Mouse (Mus musculus) hindbrain, embryonic 11.5 days (tissue): ENCODE measurements around the gene Vars. TPM values are rescaled to one million over a fixed set of nuclear protein-coding genes. Genes with fewer than 3 reads are reported as not detected.
A peak's percentile ranks its signal among the peaks of the same experiment; 100 is the strongest.
"Not testable (repeated sequence)": the region's sequence is repeated elsewhere in the genome, so short reads cannot be mapped to it uniquely, and the experiment has no call there.

ENCODE experiments used
- ATAC-seq: fragments of 200-750 bp; cut with Nextera tagmentation; 2 replicates; pipeline ENCODE4 v1.8.0; 2017; ENCODE audit warnings: mild to moderate bottlenecking, moderate TSS enrichment, moderate library complexity; ENCODE audit not compliant: low FRiP score
- DNase-seq: peaks from one replicate; pipeline ENCODE4 v3.0.0-alpha.2; 2015; ENCODE audit warnings: low spot score
- H3K27ac ChIP-seq: fragments of 300-500 bp; sonication (generic); 2 replicates; pipeline ENCODE4 v1.5.1; 2014; ENCODE audit warnings: mild to moderate bottlenecking, low read depth, low read length
- H3K27me3 ChIP-seq: fragments of 300-500 bp; sonication (generic); 2 replicates; pipeline ENCODE4 v1.6.1; 2014; ENCODE audit warnings: mild to moderate bottlenecking, low read length, moderate library complexity, mixed read lengths; ENCODE audit not compliant: control insufficient read depth, insufficient read depth
- H3K36me3 ChIP-seq: fragments of 300-500 bp; sonication (generic); 2 replicates; pipeline ENCODE4 v1.6.1; 2014; ENCODE audit warnings: mild to moderate bottlenecking, low read length, moderate library complexity, mixed read lengths; ENCODE audit not compliant: control insufficient read depth, insufficient read depth
- H3K4me1 ChIP-seq: fragments of 300-500 bp; sonication (generic); replicated peaks from 2 replicates; pipeline ENCODE4 v1.6.1; 2014; ENCODE audit warnings: low read length, mixed read lengths; ENCODE audit not compliant: control insufficient read depth, insufficient read depth
- H3K4me2 ChIP-seq: fragments of 300-500 bp; sonication (generic); replicated peaks from 2 replicates; pipeline ENCODE4 v1.6.1; 2014; ENCODE audit warnings: mild to moderate bottlenecking, low read depth, low read length
- H3K4me3 ChIP-seq: fragments of 300-500 bp; sonication (generic); 2 replicates; pipeline ENCODE4 v1.5.1; 2014; ENCODE audit warnings: low read depth, low read length
- H3K9ac ChIP-seq: fragments of 300-500 bp; sonication (generic); 2 replicates; pipeline ENCODE4 v1.6.1; 2014; ENCODE audit warnings: low read depth, low read length
- H3K9me3 ChIP-seq: fragments of 300-500 bp; sonication (generic); 2 replicates; pipeline ENCODE4 v1.6.1; 2016; ENCODE audit warnings: low read length; ENCODE audit not compliant: control insufficient read depth
- WGBS: fragments of 180-500 bp; shearing (Covaris S2); extraction: QIAGEN DNeasy Blood & Tissue Kit; methylation state at CpG from one replicate; pipeline ENCODE4 v1.1.7; 2014; 5-methylcytosine and 5-hydroxymethylcytosine counted together
- polyA plus RNA-seq: library from polyadenylated mRNA; unstranded; fragments of >200 nt; fragmentation: Nextera tagmentation; extraction: Ambion mirVana; gene quantifications from 2 replicates; pipeline ENCODE4 v1.2.1, GENCODE M21; 2014

Vars gene
- polyA plus RNA-seq, 1 experiment from 2014 or later: 71.7 TPM

DNA sequence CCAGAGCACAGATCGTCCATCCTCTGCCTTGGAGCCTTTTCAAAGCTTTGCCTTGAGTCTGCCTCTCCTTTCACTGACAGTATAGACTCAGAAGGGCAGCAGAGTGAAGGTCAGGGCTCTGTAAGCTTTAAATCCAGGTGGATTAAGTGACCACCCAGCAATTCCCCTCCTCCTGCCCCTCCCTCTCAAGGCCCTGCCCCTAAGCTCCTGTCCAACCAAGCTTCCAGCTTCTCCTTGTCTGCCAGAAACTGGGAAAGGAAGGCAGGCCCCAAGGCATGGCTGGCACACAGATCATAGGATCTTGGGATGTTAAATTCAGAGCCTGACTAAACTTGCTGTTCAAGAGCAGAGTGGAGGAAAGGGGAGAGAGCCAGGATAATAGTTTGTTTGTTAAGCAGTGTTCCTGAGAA is 36.1 kb upstream of the Vars start:
- Histone ChIP-seq H3K27ac (no peak overlapping the region), H3K9ac (no peak overlapping the region)

DNA sequence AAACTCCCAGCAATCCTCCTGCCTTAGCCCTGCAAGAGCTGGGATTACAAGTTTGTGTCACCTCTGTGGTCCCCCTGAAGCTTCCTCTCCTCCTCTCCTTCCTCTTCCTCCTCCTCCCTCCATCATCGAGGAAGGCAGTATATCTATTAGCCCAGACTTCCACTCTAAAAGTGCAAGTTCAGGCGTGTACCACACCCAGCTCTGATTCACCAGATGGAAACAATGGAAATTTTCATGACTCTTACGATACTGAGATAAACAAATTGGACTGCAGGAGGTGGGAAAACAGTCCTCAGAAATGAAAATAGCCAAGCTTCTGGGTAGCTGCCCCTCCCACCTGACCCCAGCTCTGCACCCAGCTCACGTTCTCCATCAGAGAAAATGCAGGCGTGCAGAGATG is 35.2 kb upstream of the Vars start:
- WGBS: 83% methylated on average over 5 of the region's 5 CpGs
- Histone ChIP-seq H3K9me3 (no peaks in the 10 kb centered on the region), H3K27me3 (peaks cover 18% of the 10 kb centered on the region)

More for the DNA sequence above, 36.1 kb upstream of the Vars start:
- DNase-seq: no peak
- H3K36me3 ChIP-seq: no peaks in the 10 kb centered on the region
- H3K4me1 ChIP-seq: 0 out of 2 replicates have a peak, but pooled peaks cover 2% of the 10 kb centered on the region
- ATAC-seq: no peak
- H3K4me2 ChIP-seq: no peak overlapping the region
- 13% methylated on average over 1 of the region's 1 CpGs for WGBS
- H3K4me3 ChIP-seq: no peak overlapping the region
- peaks cover 16% of the 10 kb centered on the region for H3K27me3 ChIP-seq
- no peaks in the 10 kb centered on the region for H3K9me3 ChIP-seq

GRCm38 (mm10) chr17:34969822-34970221 is 31.0 kb upstream of the Vars start, which contains the start of gene Gm20481:
Gene Gm20481, plus strand, starts transcription at chr17:34969912.
- not testable (repeated sequence) for DNase-seq, H3K9me3 ChIP-seq, H3K36me3 ChIP-seq, ATAC-seq, H3K27ac ChIP-seq, H3K4me1 ChIP-seq, H3K9ac ChIP-seq, H3K4me2 ChIP-seq, H3K4me3 ChIP-seq
- peaks cover 18% of the 10 kb centered on the region for H3K27me3 ChIP-seq
- WGBS: 60% methylated on average over 6 of the region's 11 CpGs

More for the DNA sequence above, 35.2 kb upstream of the Vars start:
- DNase-seq (no peak), ATAC-seq (no peak)
- Histone ChIP-seq H3K27ac (no peak overlapping the region), H3K4me3 (no peak overlapping the region), H3K36me3 (no peaks in the 10 kb centered on the region), H3K4me1 (no peaks in the 10 kb centered on the region), H3K9ac (no peak overlapping the region), H3K4me2 (no peak overlapping the region)

GRCm38 (mm10) chr17:34970850-34971249 is 29.9 kb upstream of the Vars start:
- not testable (repeated sequence) for H3K4me1 ChIP-seq, H3K9me3 ChIP-seq, H3K4me2 ChIP-seq, DNase-seq, H3K4me3 ChIP-seq, H3K9ac ChIP-seq, H3K27ac ChIP-seq, ATAC-seq, H3K36me3 ChIP-seq
- WGBS: 35% methylated on average over 23 of the region's 37 CpGs
- H3K27me3 ChIP-seq: peaks cover 18% of the 10 kb centered on the region

GRCm38 (mm10) chr17:34971694-34972068 is 29.1 kb upstream of the Vars start:
- DNase-seq, H3K36me3 ChIP-seq, H3K9me3 ChIP-seq, H3K9ac ChIP-seq, H3K4me1 ChIP-seq, H3K27ac ChIP-seq: not testable (repeated sequence)
- peak; percentile 56 for ATAC-seq
- H3K4me2 ChIP-seq: peak overlapping the region; percentile 54
- H3K27me3 ChIP-seq: peaks cover 18% of the 10 kb centered on the region
- 4% methylated on average over 11 of the region's 43 CpGs for WGBS
- H3K4me3 ChIP-seq: peak overlapping the region; percentile 19

GRCm38 (mm10) chr17:34972069-34972749 is 28.6 kb upstream of the Vars start, which contains the start of the genes Hspa1a and Hspa1l:
Gene Hspa1a, minus strand, starts transcription at chr17:34972156.
Gene Hspa1l, plus strand, starts transcription at chr17:34972703.
- not testable (repeated sequence) for H3K4me1 ChIP-seq, H3K9me3 ChIP-seq, H3K27ac ChIP-seq, H3K36me3 ChIP-seq, H3K9ac ChIP-seq
- Histone ChIP-seq H3K27me3 (peaks cover 18% of the 10 kb centered on the region), H3K4me3 (peak within 1 kb of the TSS; percentile 19), H3K4me2 (peak within 1 kb of the TSS; percentile 54)
- 2% methylated on average over 26 of the region's 33 CpGs for WGBS
- peak; percentile 95 for ATAC-seq
- peak; percentile 75 for DNase-seq

DNA sequence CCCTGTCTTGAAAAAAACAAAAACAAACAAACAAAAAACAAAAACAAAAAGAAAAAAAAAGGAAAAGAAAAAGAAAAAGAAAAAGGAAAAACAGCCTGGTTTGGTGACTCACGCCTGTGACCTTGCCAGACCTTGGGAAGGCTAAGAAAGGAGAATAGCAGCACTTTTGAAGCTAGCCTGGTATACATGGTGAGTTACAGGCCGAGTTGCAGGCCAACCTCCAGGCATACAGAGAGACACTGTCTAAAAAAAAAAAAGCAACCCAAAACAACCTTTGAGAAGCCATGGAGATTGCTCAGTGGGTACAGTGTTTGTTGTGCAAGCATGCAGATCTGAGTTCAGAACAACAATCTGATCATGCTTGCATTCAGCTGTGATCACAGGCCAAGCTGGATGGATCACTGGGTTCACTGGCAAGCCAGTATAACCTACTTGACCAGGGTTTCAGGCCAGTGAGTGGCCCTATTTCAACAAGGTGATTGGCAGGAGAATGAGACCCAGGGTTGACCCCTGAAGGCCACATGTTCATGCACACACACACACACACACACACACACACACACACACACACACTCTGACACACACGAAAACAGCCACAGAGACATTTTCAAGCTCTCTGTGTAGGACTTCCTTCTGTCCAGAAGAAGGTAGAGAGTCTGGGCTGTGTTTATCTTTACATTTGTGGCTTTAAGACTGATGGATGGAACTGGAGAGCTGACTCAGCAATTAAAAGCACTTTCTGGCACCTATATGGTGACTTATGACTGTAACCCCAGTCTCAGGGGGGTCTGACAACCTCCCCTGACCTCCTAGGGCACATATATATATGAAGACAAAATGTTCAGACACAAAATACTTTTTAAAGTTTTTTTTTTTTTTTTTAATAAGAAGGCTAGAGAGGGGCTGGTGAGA is 24.9 kb upstream of the Vars start:
- H3K4me3 ChIP-seq: no peak overlapping the region

GRCm38 (mm10) chr17:34977000-34977399 is 23.8 kb upstream of the Vars start:
- ATAC-seq (no peak), DNase-seq (no peak)
- no peak overlapping the region for H3K9ac ChIP-seq
- H3K27ac ChIP-seq: no peak overlapping the region
- H3K27me3 ChIP-seq: no peaks in the 10 kb centered on the region
- 96% methylated on average over 20 of the region's 20 CpGs for WGBS
- no peak overlapping the region for H3K4me2 ChIP-seq
- peaks cover 2% of the 10 kb centered on the region; the same call in 1 of the 2 replicates for H3K4me1 ChIP-seq
- H3K36me3 ChIP-seq: no peaks in the 10 kb centered on the region
- no peaks in the 10 kb centered on the region for H3K9me3 ChIP-seq
- no peak overlapping the region for H3K4me3 ChIP-seq

More for the DNA sequence above, 24.9 kb upstream of the Vars start:
- Histone ChIP-seq H3K9ac (no peak overlapping the region), H3K36me3 (no peaks in the 10 kb centered on the region), H3K9me3 (no peaks in the 10 kb centered on the region), H3K27me3 (no peaks in the 10 kb centered on the region), H3K27ac (no peak overlapping the region), H3K4me2 (no peak overlapping the region), H3K4me1 (peaks cover under 1% of the 10 kb centered on the region; the same call in 1 of the 2 replicates)
- 86% methylated on average over 3 of the region's 3 CpGs for WGBS
- ATAC-seq (no peak), DNase-seq (no peak)
